Mouse (Mus musculus): ENCODE results near the gene Cdk20. TPM values are rescaled to one million over a fixed set of nuclear protein-coding genes. Genes with fewer than 3 reads are reported as not detected.
A peak's percentile ranks its signal among the peaks of the same experiment; 100 is the strongest.

Cdk20 gene
- 1 to 10 TPM; 3.7 to 3.8 TPM for polyA plus RNA-seq (2017; shearing (Covaris generic))

DNA sequence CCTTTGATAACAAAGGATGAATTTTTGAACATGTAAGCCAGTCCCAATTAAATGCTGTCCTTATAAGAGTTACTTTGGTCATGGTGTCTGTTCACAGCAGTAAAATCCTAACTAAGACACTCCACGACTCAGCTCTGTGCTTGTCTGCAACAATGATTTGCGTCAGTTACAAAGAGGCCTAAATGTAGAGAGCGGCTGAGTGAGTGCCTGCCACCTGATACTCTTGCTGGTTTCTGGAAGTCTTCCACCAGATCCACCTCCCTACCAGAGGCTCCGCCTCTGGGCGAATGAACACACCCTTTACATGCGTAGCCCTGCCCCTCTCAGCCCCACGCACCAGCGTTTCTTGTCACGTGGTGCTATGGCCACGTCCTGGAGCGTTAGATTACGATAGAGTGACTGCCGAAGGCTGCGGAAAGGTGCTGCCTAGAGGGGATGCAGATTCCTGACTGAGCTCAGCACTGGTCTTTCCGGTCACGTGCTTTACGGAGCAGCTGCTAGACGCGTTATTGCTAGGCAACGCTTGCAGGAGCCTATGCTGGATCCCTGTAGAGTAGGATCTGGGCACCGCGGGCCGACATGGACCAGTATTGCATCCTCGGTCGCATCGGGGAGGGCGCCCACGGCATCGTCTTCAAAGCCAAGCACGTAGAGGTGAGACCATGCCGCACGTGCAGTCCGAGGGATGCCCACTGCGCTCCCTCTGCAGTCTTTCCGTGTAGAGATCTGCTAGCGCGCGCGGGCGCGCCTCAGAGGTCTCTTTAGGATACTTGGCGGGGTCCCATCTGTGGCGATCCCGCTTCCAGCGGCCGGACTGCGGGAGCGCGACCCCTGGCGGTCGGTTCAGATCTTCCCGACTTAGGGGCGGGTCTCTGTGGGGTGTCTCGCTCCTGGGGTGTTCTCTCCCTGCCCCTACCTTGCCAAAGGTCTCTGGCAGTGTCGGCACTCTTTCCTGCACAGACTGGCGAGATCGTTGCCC lies at the start of gene Cdk20:
TSS of gene Cdk20 (plus strand) at position 298 of the 979 bp plus-strand sequence.
- peak; percentile 95 for ATAC-seq

DNA sequence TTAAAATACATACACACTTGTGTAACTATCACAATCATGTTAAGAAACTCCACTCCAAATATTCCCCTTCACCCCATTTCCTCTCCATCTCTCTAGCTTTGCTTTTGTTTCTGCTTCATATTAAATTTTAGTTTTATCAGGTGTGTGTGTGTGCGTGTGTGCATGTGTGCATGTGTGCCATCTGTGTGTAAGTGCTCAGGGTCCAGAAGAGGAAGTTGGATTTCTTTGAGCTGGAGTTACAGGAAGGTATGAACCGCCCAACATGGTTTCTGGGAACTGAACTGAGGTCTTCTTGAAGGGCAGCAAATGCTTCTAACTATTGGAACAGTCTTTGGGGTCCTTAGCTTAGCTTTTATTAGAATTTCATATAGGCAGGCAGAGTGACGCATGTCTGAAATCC lies 47.2 kb upstream of the Cdk20 start:
- ATAC-seq: no peak

- ATAC-seq: no peak
Measured at GRCm38 (mm10) chr13:64386048-64386447, 46.1 kb upstream of the Cdk20 start.

GRCm38 (mm10) chr13:64388415-64388814 lies 43.7 kb upstream of the Cdk20 start:
- ATAC-seq: no peak

GRCm38 (mm10) chr13:64396979-64397378 lies 35.1 kb upstream of the Cdk20 start:
- no peak for ATAC-seq

DNA sequence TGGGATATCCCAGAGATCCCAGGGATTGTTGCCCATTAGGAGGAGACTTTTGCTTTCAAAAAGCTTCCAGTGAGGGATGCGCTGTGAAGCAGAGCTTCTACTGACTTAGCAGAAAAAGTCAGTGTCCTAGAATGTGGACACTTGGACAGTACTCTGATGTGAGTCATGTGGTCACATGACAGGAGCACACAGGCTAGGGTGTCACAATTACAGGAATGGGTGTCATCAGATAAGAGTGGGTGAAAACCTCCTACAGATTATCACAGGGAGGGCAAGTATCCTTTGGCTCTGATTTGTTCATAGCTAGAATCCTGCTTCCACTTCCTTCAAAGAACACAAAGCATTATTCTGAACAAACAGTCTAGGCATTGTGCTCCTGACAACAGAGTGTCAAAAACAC lies 34.0 kb upstream of the Cdk20 start:
- no peak for ATAC-seq

GRCm38 (mm10) chr13:64399906-64400305 lies 32.2 kb upstream of the Cdk20 start:
- ATAC-seq: no peak

DNA sequence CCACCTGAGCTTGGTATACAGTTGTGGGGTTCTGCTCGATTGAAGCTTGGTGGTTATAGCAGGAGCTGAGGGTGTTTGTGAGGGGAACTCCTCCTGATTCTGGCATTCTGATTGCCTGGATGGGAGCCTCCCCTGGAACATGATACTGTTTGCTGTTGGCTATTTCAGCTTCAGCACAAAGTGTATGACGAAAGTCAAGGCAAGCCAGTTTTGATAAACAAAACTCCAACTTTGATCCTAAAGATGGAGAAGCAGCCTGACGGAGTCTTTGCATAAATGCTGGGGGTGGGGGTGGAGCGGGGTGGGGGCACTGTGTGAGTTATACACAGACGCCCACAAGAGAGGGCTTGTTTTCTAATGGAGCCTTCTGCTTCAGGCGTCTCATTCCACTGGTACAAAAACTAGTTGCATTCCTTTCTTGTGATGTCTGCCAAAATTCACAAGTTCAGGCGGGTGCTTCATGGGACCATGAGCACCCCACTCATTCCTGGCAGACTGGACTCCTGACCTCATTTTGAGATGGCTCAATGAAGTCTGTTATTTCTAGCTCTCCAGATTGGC lies 31.2 kb upstream of the Cdk20 start:
- no peak for ATAC-seq

- ATAC-seq: no peak
Measured at GRCm38 (mm10) chr13:64402006-64402405, 30.1 kb upstream of the Cdk20 start.

DNA sequence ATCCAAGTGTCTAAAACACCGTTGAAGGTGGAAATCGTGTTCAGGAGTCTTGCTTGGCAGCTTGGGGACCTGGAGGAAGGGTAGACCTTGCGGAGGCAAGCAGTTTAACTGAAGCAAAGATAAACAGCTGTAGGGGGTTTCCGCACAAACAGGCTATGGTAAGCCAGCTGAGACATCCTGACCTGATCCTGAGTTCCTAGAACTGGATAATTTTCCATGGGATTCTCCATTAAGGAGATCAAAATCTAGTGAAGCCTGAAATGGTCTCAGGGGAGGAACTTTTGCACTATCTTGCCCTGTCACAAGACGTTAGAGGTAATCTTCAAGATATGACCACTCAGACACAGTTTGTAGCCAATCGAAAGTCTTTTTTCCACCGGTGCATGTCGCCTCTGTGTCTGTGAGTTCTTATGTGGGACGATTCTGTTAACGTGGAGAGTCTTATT lies 29.6 kb upstream of the Cdk20 start:
- no peak for ATAC-seq

DNA sequence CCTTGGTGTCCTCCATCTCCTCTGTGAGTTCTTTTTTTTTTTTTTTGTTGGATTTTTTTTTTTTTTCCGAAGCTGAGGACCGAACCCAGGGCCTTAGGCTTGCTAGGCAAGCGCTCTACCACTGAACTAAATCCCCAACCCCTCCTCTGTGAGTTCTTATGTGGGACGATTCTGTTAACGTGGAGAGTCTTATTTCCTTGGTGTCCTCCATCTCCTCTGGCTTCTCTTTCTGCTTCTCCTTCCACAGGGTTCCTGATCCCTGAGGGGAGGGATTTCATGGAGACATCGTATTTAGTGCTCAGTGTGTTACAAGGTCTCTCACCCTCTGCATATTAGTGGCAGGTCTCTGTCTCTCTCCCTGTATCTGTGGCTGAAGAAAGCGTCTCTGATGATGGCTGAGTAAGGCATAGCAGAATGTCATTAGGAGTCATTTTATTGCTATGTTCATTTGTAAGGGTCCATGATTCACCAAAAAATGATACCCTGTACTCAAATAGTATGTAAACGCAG lies 29.1 kb upstream of the Cdk20 start:
- no peak for ATAC-seq

GRCm38 (mm10) chr13:64403519-64403918 lies 28.6 kb upstream of the Cdk20 start:
- no peak for ATAC-seq

DNA sequence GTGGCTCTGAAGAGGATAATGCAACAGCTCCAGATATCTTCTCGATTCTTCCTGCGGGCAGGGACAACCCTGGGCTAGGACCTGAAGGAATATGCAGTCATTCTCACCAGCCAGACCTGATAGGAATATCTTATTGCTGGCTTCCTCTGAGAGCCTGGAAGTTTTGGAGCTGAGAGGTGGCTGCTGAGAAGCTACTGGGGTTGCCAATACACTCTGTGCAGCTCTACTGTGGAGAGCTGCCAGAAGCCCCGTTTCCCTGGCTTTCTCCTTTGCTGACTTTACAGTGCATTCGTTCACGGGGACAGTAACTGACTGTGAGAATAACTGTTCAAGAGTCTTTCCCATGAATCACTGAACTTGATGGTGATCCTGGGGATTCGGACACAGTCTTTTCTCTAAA lies 26.6 kb upstream of the Cdk20 start:
- no peak for ATAC-seq

- no peak for ATAC-seq
Measured at GRCm38 (mm10) chr13:64407992-64408391, 24.1 kb upstream of the Cdk20 start.

DNA sequence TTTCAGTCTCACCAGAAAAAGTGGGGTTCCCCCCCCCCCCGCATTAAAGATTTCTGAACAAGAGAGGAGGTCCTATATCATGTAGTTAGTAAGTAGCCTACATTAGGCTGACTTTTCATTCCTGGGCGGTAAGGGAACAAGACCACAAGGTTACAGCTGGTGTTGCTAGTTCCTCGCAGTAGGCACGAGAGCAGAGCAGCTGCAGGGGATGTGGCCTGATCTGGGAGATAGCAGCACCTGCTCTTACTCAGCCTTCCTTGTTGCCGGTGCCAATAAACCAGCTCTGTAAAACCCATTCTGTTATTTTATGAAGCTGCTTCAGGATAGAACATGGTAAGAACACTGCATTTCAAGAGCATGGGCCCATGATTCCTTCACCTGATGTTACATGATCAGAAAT lies 21.5 kb upstream of the Cdk20 start:
- ATAC-seq: no peak

DNA sequence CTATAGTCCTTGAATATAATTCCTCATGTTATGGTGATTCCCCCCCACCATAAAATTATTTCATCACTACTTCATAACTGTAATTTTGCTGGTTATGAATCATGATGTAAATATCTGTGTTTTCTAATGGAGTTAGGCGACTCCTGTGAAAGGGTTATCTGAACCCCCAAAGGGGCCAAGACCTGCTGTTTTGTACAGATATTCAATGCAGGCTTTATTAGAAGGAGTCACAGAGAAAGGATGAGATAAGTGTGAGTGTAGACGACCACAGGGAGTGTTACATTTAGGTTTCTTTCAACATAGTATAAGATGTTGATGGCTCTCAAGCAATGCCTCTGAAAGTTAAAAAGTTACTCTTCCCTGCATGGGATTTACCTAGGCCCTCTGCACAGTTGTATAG lies 20.8 kb upstream of the Cdk20 start:
- ATAC-seq: no peak

DNA sequence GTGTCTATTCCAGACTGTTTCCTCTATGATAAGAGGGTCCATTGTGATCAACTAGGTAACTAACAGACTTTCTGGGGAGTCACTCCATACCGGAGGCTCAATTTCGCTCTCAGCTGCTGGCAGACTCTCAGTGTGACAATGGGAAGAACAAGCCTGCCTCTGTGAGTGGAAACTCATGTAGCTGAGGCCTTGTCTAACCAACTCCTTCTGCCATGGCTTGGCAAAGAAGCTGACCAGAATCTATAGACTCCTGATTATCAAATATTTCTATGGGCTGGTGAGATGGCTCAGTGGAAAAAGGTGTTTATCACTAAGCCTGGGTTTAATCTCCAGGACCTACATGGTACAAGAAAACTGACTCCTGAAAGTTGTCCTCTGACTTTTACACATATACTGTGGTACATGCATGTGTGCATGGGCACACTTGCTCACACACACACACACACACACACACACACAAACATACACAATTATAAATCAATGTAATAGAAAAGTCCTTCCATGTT lies 19.3 kb upstream of the Cdk20 start:
- no peak for ATAC-seq

- ATAC-seq: no peak
Measured at GRCm38 (mm10) chr13:64415659-64416058, 16.5 kb upstream of the Cdk20 start.

DNA sequence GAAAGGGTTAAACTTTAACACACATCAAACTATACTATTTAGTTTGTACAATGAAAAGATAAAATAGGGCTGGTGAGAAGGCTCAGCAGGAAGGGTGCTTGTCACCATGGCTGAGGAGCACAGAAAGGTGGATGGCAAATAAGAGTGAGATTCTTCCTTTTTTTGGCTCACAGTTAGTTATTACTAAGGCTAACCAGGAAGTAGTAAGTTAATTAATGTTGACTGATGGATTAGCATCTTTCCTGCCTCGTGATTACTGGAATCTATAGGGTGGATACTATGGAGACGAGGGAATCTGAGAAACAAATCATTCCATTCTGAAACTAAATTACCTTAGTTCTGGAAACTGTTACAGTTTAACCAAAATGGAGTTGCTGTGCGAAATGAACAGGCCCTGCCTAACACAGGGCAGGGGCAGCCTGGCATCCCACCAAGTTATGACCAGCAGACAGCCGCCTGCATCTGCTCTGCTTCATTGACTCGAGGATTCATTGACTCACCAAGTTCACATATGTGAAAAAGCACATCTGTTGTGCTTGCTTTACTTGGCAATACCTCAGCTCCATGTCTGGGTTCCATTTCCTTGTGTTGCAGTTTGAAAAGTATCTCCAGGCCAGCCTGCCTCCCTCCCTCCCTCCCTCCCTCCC lies 15.0 kb upstream of the Cdk20 start:
- no peak for ATAC-seq

- no peak for ATAC-seq
Measured at GRCm38 (mm10) chr13:64420847-64421246, 11.3 kb upstream of the Cdk20 start.

DNA sequence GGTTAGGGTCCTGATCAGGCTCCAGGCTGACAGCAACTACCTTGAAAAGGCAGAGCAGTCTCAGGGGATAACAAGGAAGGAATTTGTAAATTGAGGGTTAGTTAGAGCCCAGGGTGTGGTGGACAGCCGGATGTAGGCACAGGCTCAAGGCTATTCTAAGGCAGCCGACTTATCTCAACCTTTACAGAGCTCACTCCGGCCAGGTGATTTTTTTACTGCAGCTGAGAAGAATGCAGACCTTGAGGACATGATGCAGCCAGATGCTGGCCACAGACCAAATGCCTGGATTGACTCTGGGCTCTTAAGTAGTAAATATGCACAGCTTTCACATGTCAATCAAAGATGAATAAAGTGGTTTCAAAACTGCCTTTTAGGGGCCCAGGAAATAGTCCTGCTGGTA lies 10.7 kb upstream of the Cdk20 start:
- ATAC-seq: no peak

GRCm38 (mm10) chr13:64421952-64422606 lies 10.0 kb upstream of the Cdk20 start:
- no peak for ATAC-seq

GRCm38 (mm10) chr13:64422607-64422957 lies 9.5 kb upstream of the Cdk20 start:
- ATAC-seq: no peak
